Mouse (Mus musculus) thymus, postnatal 0 days (tissue): ENCODE measurements at regions not wholly inside any gene's neighbourhood (a gene's known extent, or its start where the extent isn't known, plus 50 kb on each side); places are given as distances from the start of the nearest gene placed in this dataset.

Source experiments
- DNase-seq: peaks from one replicate; pipeline ENCODE4 v3.0.0-alpha.2; 2015; ENCODE audit warnings: low spot score

DNA sequence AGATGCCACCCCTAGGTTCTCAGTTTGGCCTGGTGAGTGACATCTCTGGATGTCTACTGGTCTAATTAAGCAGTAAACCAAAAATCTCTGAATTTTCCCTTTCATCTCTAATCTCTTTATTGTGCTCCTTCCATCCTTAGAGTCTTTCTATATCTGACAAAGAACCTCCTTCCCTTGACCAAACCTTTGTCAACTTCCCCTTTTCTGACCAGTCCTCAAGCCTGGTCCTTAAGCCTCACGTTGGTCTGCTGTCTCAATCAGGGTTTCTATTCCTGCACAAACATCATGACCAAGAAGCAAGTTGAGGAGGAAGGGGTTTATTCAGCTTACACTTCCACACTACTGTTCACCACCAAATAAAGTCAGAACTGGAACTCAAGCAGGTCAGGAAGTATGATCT, 116.4 kb upstream of the Tab2 start:
- DNase-seq: no peak

DNA sequence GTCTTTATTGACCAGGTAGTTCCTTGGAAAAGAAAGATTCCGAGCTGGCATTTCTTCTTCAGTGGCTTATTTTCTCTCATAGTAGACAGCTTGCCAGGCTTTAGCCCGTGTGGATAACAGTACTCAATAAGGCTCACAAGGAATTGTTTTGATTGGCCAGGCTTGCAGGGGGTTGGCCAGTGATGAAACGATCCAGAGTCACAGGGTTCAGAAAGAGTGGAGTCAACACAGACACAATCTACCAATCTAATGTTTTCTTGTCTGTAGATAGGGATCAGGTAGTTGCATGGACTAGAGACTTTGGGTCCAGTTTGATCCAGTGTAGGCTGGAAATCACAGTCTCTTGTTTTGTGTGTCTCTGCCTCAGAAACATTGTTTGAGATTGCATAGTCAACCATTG, 115.8 kb upstream of the Tab2 start:
- no peak for DNase-seq

DNA sequence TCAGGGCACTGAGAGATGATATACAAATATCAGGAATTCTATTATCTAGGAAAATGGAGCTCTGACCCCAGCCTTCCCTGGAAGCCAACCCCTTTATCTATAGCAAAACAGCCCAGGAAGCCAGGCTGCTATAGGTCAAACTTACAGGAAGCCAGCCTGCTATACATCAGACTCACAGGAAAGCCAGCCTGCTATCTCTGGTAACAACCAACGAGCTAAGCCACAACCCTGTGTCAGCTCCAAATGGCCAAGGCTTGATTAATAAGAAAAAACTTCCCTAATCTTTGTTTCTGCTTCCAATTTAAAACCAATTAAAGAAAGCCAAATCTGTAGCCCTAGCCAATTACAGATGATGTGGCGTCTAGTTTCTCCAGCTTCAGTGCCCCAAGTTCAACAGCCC, 114.4 kb upstream of the Tab2 start:
- no peak for DNase-seq

DNA sequence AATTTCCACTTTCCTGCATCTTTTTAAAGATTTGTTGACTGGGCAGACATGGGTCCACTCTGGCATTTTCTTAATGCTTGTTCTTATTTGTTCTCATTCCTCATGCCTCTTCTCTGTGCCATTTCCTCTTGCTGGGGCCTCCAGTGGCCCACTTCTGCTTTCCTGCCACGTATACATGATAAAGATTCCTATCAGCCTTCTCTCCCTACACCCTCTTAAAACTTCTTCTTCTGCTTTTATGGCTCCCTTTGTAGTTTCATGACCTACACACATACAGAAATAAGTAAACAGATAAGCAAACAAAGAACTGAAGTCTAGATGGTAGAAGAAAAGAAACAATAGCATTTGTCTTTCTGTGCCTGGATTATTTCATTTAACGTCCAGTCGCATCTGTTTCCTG, 110.9 kb upstream of the Tab2 start:
- DNase-seq: peak; percentile 31

DNA sequence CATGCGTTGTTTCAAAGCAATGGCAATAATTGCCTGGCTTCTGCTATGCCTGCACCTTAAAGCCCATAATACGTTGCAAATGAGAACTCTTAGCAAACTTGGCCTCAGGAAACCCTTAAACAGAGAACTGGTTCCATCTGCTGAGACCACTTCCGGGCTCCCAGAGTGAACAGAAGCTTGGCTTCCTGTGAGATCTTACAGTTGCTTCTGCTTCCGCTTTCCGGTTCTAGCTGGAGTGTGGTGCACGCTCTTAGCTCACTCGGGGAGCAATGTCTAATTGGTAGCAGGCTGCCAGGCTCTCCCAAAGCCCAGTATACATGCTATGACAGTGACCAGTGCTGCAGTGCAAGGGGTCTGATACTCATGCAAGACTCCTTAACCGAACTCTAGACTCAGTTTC, 109.7 kb upstream of the Tab2 start:
- peak; percentile 87 for DNase-seq

DNA sequence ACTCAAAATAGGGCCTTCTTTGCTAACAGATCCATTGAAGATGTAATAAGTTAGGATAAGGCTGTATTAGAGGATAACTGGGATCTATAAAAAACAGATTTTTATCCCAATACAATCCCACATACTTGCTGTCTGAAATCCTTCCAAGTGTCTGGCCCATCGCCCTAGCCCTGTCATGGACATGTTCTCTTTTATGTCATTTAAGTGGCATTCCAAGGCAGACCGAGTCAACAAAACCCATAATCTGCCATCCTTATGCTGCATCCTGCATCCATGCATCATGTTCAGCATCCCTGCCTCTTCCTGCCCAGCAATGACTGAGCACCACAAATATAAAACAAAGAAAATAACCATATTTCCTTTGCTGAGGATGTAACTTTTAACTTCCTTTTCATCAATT, 108.3 kb upstream of the Tab2 start:
- DNase-seq: no peak

DNA sequence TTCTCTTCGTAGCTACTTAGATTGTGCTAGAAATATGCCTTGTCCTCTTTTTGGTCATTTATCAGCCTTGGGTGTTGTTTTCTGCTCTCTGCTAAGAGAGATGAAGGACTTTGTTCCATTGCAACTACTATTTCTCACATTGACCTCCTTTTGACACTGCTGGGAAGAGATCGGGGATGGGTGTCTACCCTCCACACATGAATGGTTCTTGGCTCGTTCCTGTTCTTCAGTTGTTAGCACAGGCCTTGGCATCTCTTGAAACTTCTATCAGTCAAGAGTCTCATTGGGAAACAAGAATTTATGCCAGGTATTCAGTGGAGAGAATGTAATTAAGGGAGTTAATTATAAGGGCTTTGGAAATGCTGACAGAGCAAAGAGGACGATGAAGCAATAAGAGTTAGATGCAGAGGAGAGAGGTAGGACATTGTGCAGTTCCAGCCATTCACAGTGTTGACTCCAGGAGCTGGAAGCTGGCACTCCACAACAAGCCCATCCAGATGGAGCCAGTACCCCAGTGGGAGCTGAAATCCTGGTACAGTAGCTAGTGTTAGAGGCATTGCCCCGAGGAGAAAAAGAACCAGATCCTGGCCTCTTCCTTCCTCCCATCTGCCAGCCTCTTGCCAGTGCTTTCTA, 107.5 kb upstream of the Tab2 start:
- DNase-seq: no peak

DNA sequence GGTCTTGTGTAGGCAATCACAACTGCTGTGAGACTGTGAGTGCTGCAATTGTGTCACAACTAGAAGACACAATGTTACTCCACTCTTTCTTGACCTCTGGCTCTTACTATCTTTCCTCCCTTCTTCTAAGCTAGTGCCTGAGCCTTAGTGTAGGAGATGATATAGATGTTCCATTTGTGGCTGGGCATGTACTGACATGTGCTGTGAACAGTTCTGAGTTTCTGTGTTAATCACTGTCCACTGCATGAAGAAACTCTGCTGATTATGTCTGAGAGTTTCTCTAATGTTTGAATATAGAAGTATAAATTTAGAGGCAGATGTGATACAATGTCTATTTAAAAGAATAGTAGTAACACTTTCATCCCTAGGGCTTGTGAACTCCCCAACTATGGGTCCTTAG, 105.0 kb upstream of the Tab2 start:
- no peak for DNase-seq

DNA sequence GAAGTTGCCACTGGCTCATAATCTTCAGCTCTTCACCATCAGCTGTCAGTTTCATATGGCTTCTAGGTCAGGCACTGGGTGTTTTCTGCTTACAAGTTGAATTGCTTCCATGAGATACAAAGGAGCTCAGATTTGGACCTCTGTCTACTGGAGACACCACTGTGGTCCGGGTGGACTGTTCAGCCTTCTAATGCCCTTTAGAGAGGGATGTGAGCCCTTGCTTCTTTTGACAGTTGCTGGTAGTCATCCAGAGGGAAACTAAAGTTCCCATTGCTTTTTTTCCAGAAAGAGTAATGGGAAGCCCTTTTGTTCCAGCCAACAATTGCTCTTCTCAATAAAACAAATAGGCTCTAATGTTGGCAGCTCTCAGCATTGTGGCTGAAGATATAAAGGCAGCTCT, 103.7 kb upstream of the Tab2 start:
- DNase-seq: no peak

DNA sequence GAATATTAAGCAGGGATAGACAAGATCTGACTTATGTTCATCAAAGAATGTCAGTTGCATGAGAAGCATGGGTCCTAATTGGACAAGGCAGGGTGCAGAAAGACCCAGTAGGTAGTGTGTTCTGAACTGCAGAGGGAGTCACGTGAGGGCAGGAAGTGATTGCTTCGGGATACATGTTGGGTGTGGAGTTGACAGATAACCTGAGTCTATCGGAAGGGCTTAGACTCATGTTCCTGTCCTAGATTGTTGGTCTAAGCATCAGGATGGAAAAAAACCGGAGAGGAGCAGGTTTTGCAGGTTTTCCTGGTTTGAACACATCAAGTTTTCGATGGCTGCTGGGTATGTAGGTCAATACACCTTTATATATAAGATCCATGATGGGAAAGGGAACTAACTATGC, 101.8 kb upstream of the Tab2 start:
- DNase-seq: no peak

DNA sequence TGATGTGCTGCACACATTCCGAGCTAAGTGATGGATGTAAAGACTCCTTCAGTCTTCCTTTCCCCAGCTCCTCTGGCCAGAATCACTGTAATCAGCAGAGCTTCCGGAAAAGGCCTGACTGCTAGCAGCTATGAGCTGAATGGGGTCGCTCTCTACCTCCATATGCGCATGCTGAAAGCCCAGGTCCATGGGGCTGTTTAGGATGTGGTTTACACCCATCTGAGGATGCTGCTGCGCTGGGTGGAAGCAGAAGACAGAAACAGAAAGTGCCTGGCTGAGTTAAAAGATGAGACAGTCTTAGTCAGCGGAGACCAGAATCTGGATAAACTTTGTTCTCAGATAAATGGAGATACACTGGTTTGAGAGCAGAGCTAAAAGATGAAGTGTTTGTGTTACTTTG, 99.3 kb upstream of the Tab2 start:
- peak; percentile 84 for DNase-seq

DNA sequence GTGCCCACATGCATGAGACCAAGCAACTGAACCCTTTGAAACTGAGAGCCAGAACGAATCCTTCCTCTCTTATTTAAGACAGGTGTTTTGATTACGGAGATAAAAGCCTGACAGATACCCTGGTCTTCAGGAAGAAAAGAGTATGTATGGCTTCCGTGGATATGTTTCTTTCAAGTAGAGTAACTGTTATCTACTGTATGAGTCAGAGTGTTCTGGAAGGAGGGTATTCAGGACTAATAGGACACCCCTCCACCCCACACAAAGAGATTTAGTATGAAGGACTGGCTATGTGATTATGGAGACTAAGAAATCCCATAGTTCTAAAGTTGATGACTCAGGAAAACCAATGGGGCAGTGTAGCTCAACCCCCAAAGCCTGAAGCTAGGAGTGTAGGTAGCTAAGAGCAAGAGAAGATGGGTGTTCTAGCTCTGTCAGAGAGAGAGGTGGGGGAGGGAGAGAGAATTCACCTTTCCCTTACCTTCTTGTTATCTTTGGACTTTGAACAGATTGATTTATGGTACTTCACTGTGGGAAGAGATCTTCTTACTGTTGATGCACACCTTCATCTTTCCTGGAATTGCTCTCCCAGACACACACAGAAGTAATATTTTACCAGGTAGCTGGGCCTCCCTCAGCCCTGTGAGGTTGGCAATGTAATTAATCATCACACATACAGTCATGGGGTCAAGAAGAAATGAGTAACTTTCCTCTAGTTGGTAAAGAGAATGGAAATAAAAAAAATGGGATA, 87.6 kb upstream of the Tab2 start:
- no peak for DNase-seq

DNA sequence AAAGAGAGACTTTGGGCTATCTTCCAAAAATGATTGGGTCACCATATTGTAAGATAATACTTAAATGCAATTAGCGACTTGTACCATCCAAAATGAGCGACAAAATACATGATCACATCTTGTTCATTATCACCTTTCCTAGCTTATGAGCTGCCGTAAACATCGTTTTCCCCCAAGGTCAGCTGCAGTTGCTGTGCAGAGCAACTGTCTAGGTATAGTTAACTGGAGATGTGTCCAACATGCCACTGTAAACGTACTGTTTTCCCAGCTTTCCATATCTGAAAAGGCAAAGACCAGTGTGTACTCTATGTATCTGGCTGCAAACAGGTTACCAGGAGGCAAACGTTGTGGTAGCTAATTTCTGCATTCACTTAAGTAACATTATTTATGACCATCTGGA, 86.3 kb upstream of the Tab2 start:
- no peak for DNase-seq

DNA sequence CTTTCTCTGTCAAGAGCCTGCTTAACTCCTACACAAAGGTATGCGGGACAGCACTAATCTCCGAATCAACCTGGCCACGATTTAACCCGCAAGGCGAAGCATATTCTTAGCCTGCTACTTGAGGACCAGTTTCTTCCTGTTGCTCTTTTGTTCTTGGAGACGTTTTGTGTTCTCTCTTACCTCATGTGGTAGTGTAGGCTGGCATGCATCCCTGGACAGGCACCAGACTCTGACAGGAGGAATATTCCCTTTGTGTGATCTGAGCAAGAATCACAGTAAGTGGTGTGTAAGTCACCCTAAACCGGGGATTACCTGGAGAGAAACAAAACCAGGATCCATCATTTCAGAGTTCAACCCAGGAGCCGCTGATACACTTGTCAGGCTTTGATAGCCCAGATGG, 85.8 kb upstream of the Tab2 start:
- DNase-seq: no peak

DNA sequence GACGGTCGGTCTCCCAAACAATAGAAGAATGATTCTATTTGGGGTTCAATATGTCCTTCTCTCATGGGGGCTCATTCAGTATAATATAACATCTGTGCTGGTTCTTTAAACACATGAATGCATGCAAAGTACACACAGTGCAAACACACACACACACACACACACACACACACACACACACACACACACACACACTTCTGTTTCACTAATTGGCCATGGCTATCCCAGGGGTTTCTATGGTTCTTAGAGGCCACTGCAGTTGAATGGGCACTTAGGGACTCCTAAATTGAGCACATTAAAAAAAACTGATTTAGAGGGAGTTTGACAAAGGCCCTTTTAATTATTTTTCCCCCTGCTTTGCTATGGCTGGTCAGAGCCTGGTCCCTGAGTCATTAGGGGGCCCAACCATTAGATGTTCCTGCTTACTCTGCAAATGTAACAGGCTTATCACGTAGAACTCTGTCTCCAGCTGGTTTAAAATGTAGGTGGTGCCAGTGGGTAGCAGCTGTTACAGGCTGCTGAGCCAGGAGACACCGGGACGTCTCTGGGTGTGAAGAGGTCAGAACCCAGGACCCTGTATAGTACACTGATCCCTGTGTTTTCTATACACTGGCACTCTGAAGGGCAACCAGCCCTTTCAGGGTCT, 82.1 kb upstream of the Tab2 start:
- DNase-seq: no peak

DNA sequence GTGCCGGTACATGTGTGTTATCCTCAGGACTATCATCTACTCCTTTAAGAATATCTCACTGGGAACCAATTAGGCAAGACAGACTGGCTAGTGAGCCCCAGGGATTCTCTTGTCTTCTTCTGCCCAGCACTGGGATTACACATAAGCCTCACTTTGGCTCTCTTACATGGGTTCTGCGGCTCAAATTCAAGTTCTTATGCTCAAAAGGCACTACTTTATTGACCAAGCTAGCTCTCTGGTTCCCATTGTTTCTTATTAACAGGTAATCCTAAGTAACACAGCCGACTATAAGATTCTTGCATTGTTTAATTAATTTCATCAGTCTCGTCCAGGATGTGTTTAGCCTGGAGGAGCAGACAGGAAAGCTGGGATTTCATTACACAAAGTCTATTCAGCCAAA, 80.3 kb upstream of the Tab2 start:
- no peak for DNase-seq

DNA sequence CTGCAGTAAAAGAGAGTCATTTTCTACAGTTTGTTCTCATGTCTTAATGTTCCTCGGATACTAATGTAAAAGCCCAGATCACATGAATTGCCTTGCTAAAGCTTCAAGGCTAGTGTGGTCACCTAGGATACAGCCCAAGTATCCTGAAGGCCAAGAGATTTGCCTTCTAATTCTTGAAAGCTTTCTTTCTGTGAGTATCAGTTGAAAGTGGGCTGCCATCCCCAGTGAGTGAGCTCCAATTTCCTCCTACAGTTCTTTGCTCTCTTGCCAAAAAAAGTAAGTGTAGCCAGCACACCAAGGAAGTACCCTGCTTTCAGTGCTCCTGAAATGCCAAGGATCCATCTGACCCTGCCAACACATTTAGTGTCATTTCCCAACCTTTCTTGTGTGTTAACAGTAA, 79.3 kb upstream of the Tab2 start:
- DNase-seq: no peak

DNA sequence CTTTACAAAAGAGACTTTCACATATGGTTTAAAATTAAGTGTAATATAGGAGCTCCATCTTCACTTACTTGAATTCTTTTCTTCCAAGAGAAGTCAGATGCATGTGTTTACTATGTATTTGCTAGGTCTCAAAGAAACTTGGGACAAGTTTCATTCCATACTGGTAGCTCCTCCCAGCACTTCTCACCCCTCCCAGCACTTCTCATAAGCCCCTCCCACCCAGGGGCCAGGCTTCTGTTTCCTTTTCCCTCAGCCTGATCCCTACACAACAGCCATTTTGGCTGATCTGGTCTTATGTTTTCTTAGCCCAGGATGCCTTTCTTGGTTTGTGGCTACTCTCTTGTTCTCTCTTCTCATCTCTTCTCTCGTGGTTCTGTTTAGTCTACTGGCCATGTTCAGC, 76.2 kb upstream of the Tab2 start:
- DNase-seq: no peak

DNA sequence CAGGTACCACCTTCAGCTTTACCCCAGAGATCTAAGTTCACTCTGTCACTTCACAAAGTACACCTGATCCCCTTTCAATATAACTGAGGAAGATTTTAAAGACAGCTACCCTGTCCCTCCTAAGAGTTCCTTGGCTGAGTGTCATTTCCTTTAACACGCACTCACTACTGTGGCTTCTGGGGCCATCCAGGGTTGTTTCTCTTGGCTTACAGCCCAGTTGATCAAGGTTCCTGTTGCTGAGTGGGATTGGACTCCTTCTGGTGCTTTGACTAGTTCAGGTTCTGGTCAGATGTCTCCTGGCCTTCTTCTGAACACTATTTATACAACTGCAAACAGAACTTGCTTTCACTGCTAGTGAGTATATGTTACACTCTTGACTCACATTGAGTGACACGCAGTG, 72.8 kb upstream of the Tab2 start:
- no peak for DNase-seq

DNA sequence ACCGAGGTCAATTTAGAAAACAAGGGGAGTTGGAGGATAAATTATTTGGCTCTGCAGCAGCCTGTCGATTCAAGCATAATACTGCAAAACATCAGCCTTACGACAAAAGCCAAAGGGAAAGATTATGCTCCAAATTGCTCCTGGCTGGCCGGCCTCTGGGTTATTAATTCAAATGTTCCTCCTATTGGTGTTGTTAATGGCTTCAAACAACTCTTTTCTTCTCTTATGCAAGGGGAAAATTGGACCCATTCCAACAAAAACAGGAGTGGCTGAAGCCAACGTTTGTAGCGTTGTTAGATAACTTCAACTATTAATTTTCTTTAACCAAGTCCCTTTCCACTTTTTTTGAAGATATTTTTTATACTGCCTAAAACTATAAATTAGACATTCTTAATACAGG, 71.0 kb upstream of the Tab2 start:
- no peak for DNase-seq

DNA sequence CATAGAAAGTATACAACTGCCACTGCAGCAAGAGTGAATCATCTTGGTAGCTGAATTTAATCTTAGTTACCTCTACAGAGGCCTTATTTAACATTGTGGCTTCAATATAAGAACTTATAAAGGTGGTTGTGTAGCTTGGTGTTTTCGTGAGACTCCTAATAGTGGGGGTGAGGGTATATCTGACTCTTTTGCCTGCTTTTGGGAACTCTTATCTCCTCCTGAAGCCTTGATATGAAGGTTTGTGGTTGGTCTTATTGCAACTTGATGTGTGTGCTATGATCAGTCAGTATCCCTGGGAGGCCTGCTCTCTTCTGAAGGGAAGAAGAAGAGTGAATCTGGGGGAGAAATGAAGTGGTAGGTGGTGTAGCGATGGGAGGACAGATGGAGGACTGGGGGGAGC, 67.7 kb upstream of the Tab2 start:
- no peak for DNase-seq

DNA sequence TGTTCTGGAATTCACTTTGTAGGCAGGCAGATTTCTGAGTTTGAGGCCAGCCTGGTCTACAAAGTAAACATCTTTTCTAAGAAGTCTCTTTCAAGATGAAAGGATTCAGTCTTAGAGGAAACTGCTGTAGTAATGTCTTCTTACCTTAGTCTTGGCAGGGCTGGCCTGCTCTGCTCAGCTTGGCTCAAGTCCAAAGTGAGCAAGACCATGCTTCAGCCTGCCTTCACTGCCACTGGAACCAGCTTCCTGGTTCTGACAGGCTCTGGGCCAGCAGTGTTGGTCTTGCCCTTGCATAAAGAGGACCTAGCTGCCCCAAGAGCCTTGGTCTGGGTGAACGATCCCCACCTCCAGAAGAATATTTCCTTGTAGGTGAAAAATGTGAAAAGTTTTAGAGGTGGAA, 65.9 kb upstream of the Tab2 start:
- no peak for DNase-seq
